Mouse (Mus musculus): ENCODE results near the gene Vgll2.

GRCm38 (mm10) chr10:52022413-52023212 is at the start of gene Vgll2:
- TF ChIP-seq CTCF (IDR thresholded peaks at IDR 0.05; ENCODE audit: low read depth) (no peak), EP300 (IDR thresholded peaks at IDR 0.05; ENCODE audit: low read depth) (no peak)

All from liver, postnatal 0 days (tissue).